Mouse (Mus musculus) CH12.LX (cell line): ENCODE measurements around the gene Ubxn2a. TPM values are rescaled to one million over a fixed set of nuclear protein-coding genes. Genes with fewer than 3 reads are reported as not detected.

Experiments
- DNase-seq: peaks from one replicate; pipeline ENCODE4 v3.0.0-alpha.2; 2013; ENCODE audit errors: extremely low read depth
- H3K27ac ChIP-seq: 2 replicates; pipeline ENCODE4 v1.5.1; 2012; ENCODE audit warnings: low read depth, mild to moderate bottlenecking, control low read depth, moderate library complexity; ENCODE audit not compliant: insufficient read depth
- H3K27me3 ChIP-seq: replicated peaks from 2 replicates; pipeline ENCODE3; 2012; ENCODE audit warnings: inconsistent platforms
- H3K36me3 ChIP-seq, 2 experiments: replicated peaks in 1 of 2; 2 replicates each; pipeline versions ENCODE3 to v1.6.1; 2012; ENCODE audit warnings: inconsistent platforms in 1 of 2, low read length in 1 of 2, mild to moderate bottlenecking in 1 of 2, mixed read lengths in 1 of 2, moderate library complexity in 1 of 2; ENCODE audit not compliant: control insufficient read depth in 1 of 2, insufficient read depth in 1 of 2
- H3K4me1 ChIP-seq, 2 experiments: 2 replicates each; pipeline ENCODE4 v1.6.1; 2012; ENCODE audit warnings: inconsistent platforms in 1 of 2, moderate library complexity in 1 of 2; ENCODE audit not compliant: insufficient read depth in 2 of 2, control insufficient read depth in 1 of 2
- H3K4me2 ChIP-seq: 2 replicates; pipeline ENCODE4 v1.6.1; 2012; ENCODE audit warnings: low read depth, mild to moderate bottlenecking, control low read depth; ENCODE audit not compliant: poor library complexity, insufficient read depth, severe bottlenecking
- H3K4me3 ChIP-seq, 3 experiments: fragments of 150-350 bp in 1 of 3; sonication (generic) in 1 of 3; replicated peaks in 1 of 3; 2 replicates each; pipeline versions ENCODE3 to v1.5.1; 2011 to 2012; ENCODE audit warnings: low read depth in 2 of 3, low read length in 2 of 3, mild to moderate bottlenecking in 2 of 3, moderate library complexity in 2 of 3, control low read depth in 1 of 3, improper control_type of control experiment in 1 of 3, inconsistent platforms in 1 of 3, mixed read lengths in 1 of 3; ENCODE audit not compliant: poor library complexity in 1 of 3
- H3K79me2 ChIP-seq: replicated peaks from 2 replicates; pipeline ENCODE4 v1.6.1; 2012; ENCODE audit warnings: mild to moderate bottlenecking, moderate library complexity; ENCODE audit not compliant: control insufficient read depth, poor library complexity, insufficient read depth, severe bottlenecking; ENCODE audit errors: extremely low read depth
- H3K9ac ChIP-seq: 2 replicates; pipeline ENCODE4 v1.6.1; 2012; ENCODE audit warnings: low read depth, mild to moderate bottlenecking, control low read depth, moderate library complexity; ENCODE audit not compliant: insufficient read depth
- H3K9me3 ChIP-seq: replicated peaks from 2 replicates; pipeline ENCODE3; 2012; ENCODE audit warnings: low read length, inconsistent platforms, mixed read lengths
- BHLHE40 ChIP-seq: IDR thresholded peaks from 2 replicates; pipeline ENCODE4 v1.6.1; 2011; ENCODE audit warnings: mild to moderate bottlenecking, low read depth, low read length, improper control_type of control experiment
- CHD2 ChIP-seq: IDR thresholded peaks from 2 replicates; pipeline ENCODE4 v1.6.1; 2011; ENCODE audit warnings: low read length, improper control_type of control experiment
- CTCF ChIP-seq, 2 experiments: IDR thresholded peaks in 1 of 2; conservative IDR thresholded peaks in 1 of 2; 2 replicates each; pipeline ENCODE4 v1.5.1; 2011 to 2012; ENCODE audit warnings: low read depth in 2 of 2, low read length in 2 of 2, improper control_type of control experiment in 1 of 2, inconsistent platforms in 1 of 2, mild to moderate bottlenecking in 1 of 2, moderate library complexity in 1 of 2
- ELF1 ChIP-seq: IDR thresholded peaks from 2 replicates; pipeline ENCODE4 v1.6.1; 2014; ENCODE audit warnings: low read depth, mild to moderate bottlenecking, inconsistent platforms, low read length, improper control_type of control experiment
- EP300 ChIP-seq: IDR thresholded peaks from 2 replicates; pipeline ENCODE4 v1.6.1; 2011; ENCODE audit warnings: low read length, improper control_type of control experiment
- HCFC1 ChIP-seq: IDR thresholded peaks from 2 replicates; pipeline ENCODE4 v1.6.1; 2012; ENCODE audit warnings: low read depth, mild to moderate bottlenecking, inconsistent platforms, low read length, improper control_type of control experiment
- IRF4 ChIP-seq: IDR thresholded peaks from 2 replicates; pipeline ENCODE4 v1.6.1; 2014; ENCODE audit warnings: low read depth, mild to moderate bottlenecking, inconsistent platforms, low read length, improper control_type of control experiment
- MYC ChIP-seq: IDR thresholded peaks from 2 replicates; pipeline ENCODE4 v1.6.1; 2011; ENCODE audit warnings: low read depth, mild to moderate bottlenecking, improper control_type of control experiment, low read length
- NRF1 ChIP-seq: IDR thresholded peaks from 2 replicates; pipeline ENCODE4 v1.6.1; 2014; ENCODE audit warnings: low read depth, mild to moderate bottlenecking, inconsistent platforms, low read length, improper control_type of control experiment, moderate library complexity
- PAX5 ChIP-seq: IDR thresholded peaks from 2 replicates; pipeline ENCODE4 v1.6.1; 2012; ENCODE audit warnings: low read length, inconsistent platforms, mixed read lengths
- RAD21 ChIP-seq: IDR thresholded peaks from 2 replicates; pipeline ENCODE4 v1.6.1; 2011; ENCODE audit warnings: low read depth, mild to moderate bottlenecking, low read length, improper control_type of control experiment, moderate library complexity
- RCOR1 ChIP-seq: conservative IDR thresholded peaks from 2 replicates; pipeline ENCODE4 v1.6.1; 2012; ENCODE audit warnings: low read depth, mild to moderate bottlenecking, inconsistent platforms, low read length, improper control_type of control experiment
- SIN3A ChIP-seq: IDR thresholded peaks from 2 replicates; pipeline ENCODE4 v1.6.1; 2012; ENCODE audit warnings: low read length, improper control_type of control experiment, inconsistent platforms
- TBP ChIP-seq: conservative IDR thresholded peaks from 2 replicates; pipeline ENCODE4 v1.6.1; 2011; ENCODE audit warnings: low read depth, low read length, improper control_type of control experiment
- USF1 ChIP-seq: IDR thresholded peaks from 2 replicates; pipeline ENCODE4 v1.6.1; 2014; ENCODE audit warnings: low read depth, mild to moderate bottlenecking, inconsistent platforms, low read length, improper control_type of control experiment
- USF2 ChIP-seq: conservative IDR thresholded peaks from 2 replicates; pipeline ENCODE4 v1.6.1; 2011; ENCODE audit warnings: low read depth, low read length, improper control_type of control experiment
- ZKSCAN1 ChIP-seq: IDR thresholded peaks from 2 replicates; pipeline ENCODE4 v1.6.1; 2012; ENCODE audit warnings: low read depth, inconsistent platforms, low read length, improper control_type of control experiment, borderline replicate concordance
- ZNF384 ChIP-seq: IDR thresholded peaks from 2 replicates; pipeline ENCODE4 v1.6.1; 2012; ENCODE audit warnings: low read depth, low read length, improper control_type of control experiment, inconsistent platforms
- dilution Hi-C: fragments of 300-500 bp; cut with MboI; formaldehyde crosslinking; loops from 2 replicates; pipeline ENCODE4 v1.14.3; 2020; ENCODE audit warnings: low sequenced_read_pairs; ENCODE audit not compliant: extremely low pct_unique_long_range_greater_than_20kb, extremely low pct_ligation_motif_present
- in situ Hi-C: fragments of 300-500 bp; cut with MboI; formaldehyde crosslinking; loops from 3 replicates; pipeline ENCODE4 v1.14.3; 2019; ENCODE audit warnings: low sequenced_read_pairs, low pct_ligation_motif_present, low pct_unique_long_range_greater_than_20kb, mixed read lengths
- polyA plus RNA-seq: library from polyadenylated mRNA; unstranded; fragments of >175 nt; gene quantifications from 2 replicates; pipeline ENCODE4 v1.2.1, GENCODE M21; 2012; ENCODE audit warnings: low read depth; ENCODE audit not compliant: insufficient read length
- total RNA-seq, 2 experiments: library from RNA; depleted of rRNA; stranded (reverse); fragments of 300-350 nt in 1 of 2; fragments of >200 nt in 1 of 2; gene quantifications; 2 replicates each; pipeline ENCODE4 v1.2.3; 2012 to 2014

Ubxn2a gene
- total and polyA plus RNA-seq, 3 experiments = 15.2 to 25.4 (median 23.5) TPM

GRCm38 (mm10) chr12:4916994-4917804, 9.7 kb upstream of the Ubxn2a start, which contains the start of gene Atad2b (continued):
- TF ChIP-seq TBP = peak; percentile 60; the same call in 1 of the 2 replicates
- TF ChIP-seq ZNF384 = no peak
- no peak for TF ChIP-seq USF2
- TF ChIP-seq IRF4 = peak; percentile 65
- TF ChIP-seq RAD21 = peak; percentile 86
- TF ChIP-seq SIN3A = peak; percentile 73
- TF ChIP-seq RCOR1 = no peak
- TF ChIP-seq PAX5 = no peak
- TF ChIP-seq ELF1 = peak; percentile 65
- TF ChIP-seq NRF1 = peak; percentile 54; the same call in 1 of the 2 replicates

- TF ChIP-seq IRF4 (no peak), ZKSCAN1 (no peak), MYC (no peak), USF1 (no peak), EP300 (no peak), BHLHE40 (no peak), HCFC1 (no peak)
- in situ Hi-C loops = loop anchor here (25.0 kb wide), 1 partner anchor 1353 kb away; the partner anchor contains the start of gene Dtnb
- dilution Hi-C loops = no loop called here
Measured at GRCm38 (mm10) chr12:4914944-4915343, 7.4 kb upstream of the Ubxn2a start.

GRCm38 (mm10) chr12:4914441-4914840, 6.9 kb upstream of the Ubxn2a start:
- H3K9ac ChIP-seq = no peak overlapping the region
- in situ Hi-C loops = loop anchor here (25.0 kb wide), 1 partner anchor 1352 kb away; the partner anchor contains the start of gene Dtnb
- peaks cover 4% of the 10 kb centered on the region; the same call in 1 of the 2 replicates for H3K79me2 ChIP-seq
- TF ChIP-seq CHD2 (no peak), EP300 (no peak), CTCF (conservative IDR thresholded peaks at IDR 0.05 in 1 of 2, IDR thresholded peaks at IDR 0.05 in 1 of 2; ENCODE audit: low read depth in 2 of 2, low read length in 2 of 2) (no peak), ZNF384 (no peak), NRF1 (no peak)
- TF ChIP-seq, all 38 proteins: peak for 0
- H3K36me3 ChIP-seq = no peaks in the 10 kb centered on the region
- dilution Hi-C loops = no loop called here
- H3K4me1 ChIP-seq = peaks cover 0 to 20% of the 10 kb centered on the region in 2 experiments; a peak in 2 of 4 replicates
- H3K27me3 ChIP-seq = no peaks in the 10 kb centered on the region
- DNase-seq = no peak
- peaks cover 2% of the 10 kb centered on the region for H3K9me3 ChIP-seq
- no peak overlapping the region for H3K4me2 ChIP-seq
- H3K4me3 ChIP-seq = no peak overlapping the region
- H3K27ac ChIP-seq = no peak overlapping the region

More at GRCm38 (mm10) chr12:4914944-4915343, 7.4 kb upstream of the Ubxn2a start:
- Histone ChIP-seq H3K4me2 (no peak overlapping the region), H3K36me3 (no peaks in the 10 kb centered on the region), H3K9me3 (peaks cover 2% of the 10 kb centered on the region), H3K4me3 (no peak overlapping the region), H3K79me2 (peaks cover 9% of the 10 kb centered on the region; the same call in 1 of the 2 replicates), H3K27ac (no peak overlapping the region), H3K9ac (no peak overlapping the region), H3K27me3 (no peaks in the 10 kb centered on the region), H3K4me1 (peaks cover 0 to 25% of the 10 kb centered on the region in 2 experiments; a peak in 2 of 4 replicates)
- DNase-seq = no peak
